Mouse (Mus musculus) right cerebral cortex, adult 18-20 months (tissue): ENCODE measurements around the gene Masp1.

ENCODE experiments used
- DNase-seq: peaks from one replicate; pipeline ENCODE4 v3.0.0; 2022; ENCODE audit warnings: mixed read lengths

Masp1 gene

GRCm38 (mm10) chr16:23520235-23520871 lies at the start of gene Masp1, which contains the start of gene Rtp4:
Gene Masp1, minus strand, starts transcription at chr16:23520815.
Gene Rtp4, plus strand, starts transcription at chr16:23520291.
- peak; percentile 67 for DNase-seq

GRCm38 (mm10) chr16:23568369-23568958 lies 47.8 kb upstream of the Masp1 start:
- no peak for DNase-seq

- no peak for DNase-seq
Measured at GRCm38 (mm10) chr16:23557669-23558068, 37.1 kb upstream of the Masp1 start.

GRCm38 (mm10) chr16:23557195-23557594 lies 36.6 kb upstream of the Masp1 start:
- no peak for DNase-seq

GRCm38 (mm10) chr16:23554673-23555072 lies 34.1 kb upstream of the Masp1 start:
- no peak for DNase-seq

GRCm38 (mm10) chr16:23550981-23551582 lies 30.5 kb upstream of the Masp1 start:
- no peak for DNase-seq

- peak; percentile 72 for DNase-seq
Measured at GRCm38 (mm10) chr16:23550346-23550980, 29.8 kb upstream of the Masp1 start.

- no peak for DNase-seq
Measured at GRCm38 (mm10) chr16:23547783-23548182, 27.2 kb upstream of the Masp1 start.

- DNase-seq: no peak
Measured at GRCm38 (mm10) chr16:23544361-23544760, 23.7 kb upstream of the Masp1 start.

- no peak for DNase-seq
Measured at GRCm38 (mm10) chr16:23542866-23543265, 22.3 kb upstream of the Masp1 start.

- no peak for DNase-seq
Measured at GRCm38 (mm10) chr16:23541046-23541445, 20.4 kb upstream of the Masp1 start.

GRCm38 (mm10) chr16:23533707-23534106 lies 13.1 kb upstream of the Masp1 start:
- DNase-seq: no peak

- no peak for DNase-seq
Measured at GRCm38 (mm10) chr16:23529186-23529585, 8.6 kb upstream of the Masp1 start.

GRCm38 (mm10) chr16:23522081-23522480 lies 1.5 kb upstream of the Masp1 start:
- DNase-seq: no peak

- DNase-seq: no peak
Measured at GRCm38 (mm10) chr16:23521092-23521491, 477 bp upstream of the Masp1 start.

GRCm38 (mm10) chr16:23519771-23520170 lies 844 bp downstream of the Masp1 start:
- DNase-seq: peak; percentile 48

- DNase-seq: peak; percentile 20
Measured at GRCm38 (mm10) chr16:23518567-23519369, 1.8 kb downstream of the Masp1 start.

- no peak for DNase-seq
Measured at GRCm38 (mm10) chr16:23517754-23518566, 2.7 kb downstream of the Masp1 start.

- no peak for DNase-seq
Measured at GRCm38 (mm10) chr16:23517230-23517629, 3.4 kb downstream of the Masp1 start.

- DNase-seq: no peak
Measured at GRCm38 (mm10) chr16:23516606-23517005, 4.0 kb downstream of the Masp1 start.

GRCm38 (mm10) chr16:23515766-23516165 lies 4.8 kb downstream of the Masp1 start:
- no peak for DNase-seq

- no peak for DNase-seq
Measured at GRCm38 (mm10) chr16:23513401-23513800, 7.2 kb downstream of the Masp1 start.
